Mouse (Mus musculus) E14TG2a.4 (cell line): ENCODE data around the gene Atp2c2.

Source experiments
- CTCF ChIP-seq: conservative IDR thresholded peaks from 2 replicates; pipeline ENCODE4 v1.5.1; 2014; ENCODE audit warnings: low read length
- NANOG ChIP-seq: IDR thresholded peaks from 2 replicates; pipeline ENCODE4 v1.6.1; 2014; ENCODE audit warnings: borderline replicate concordance, low read length, mixed read lengths
- POU5F1 ChIP-seq: IDR thresholded peaks from 2 replicates; pipeline ENCODE4 v1.6.1; 2014; ENCODE audit warnings: low read length, borderline replicate concordance

DNA sequence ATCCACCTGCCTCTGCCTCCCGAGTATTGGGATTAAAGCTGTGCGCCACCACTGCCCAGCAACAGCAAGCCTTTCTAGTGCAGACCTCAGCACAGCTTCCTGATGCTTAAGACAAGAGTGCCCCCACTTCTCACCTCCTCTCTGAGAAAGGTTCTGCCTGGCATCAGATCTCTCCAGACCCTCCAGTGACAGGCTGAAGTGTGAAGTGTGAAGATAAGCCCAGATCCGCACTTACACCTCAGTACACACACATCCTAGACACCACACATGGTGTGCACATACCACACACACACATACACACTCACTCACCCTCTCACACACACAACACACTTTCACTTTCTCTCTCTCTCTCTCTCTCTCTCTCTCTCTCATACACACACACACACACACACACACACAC, 87.1 kb downstream of the Atp2c2 start:
- TF ChIP-seq CTCF (no peak), POU5F1 (no peak), NANOG (no peak)
